Mouse (Mus musculus) erythroblast, adult 5-6 weeks (primary cell): ENCODE data around the gene Nom1. TPM values are rescaled to one million over a fixed set of nuclear protein-coding genes. Genes with fewer than 3 reads are reported as not detected.

Experiments
- ATAC-seq: replicated peaks from 2 replicates; pipeline ENCODE4 v1.8.0; 2016; ENCODE audit warnings: moderate number of reproducible peaks, mild to moderate bottlenecking, moderate TSS enrichment, inconsistent platforms; ENCODE audit not compliant: poor library complexity, low FRiP score, severe bottlenecking
- total RNA-seq, 2 experiments: library from RNA; stranded (forward) in 1 of 2; stranded (reverse) in 1 of 2; fragments of 150-400 nt in 1 of 2; fragments of 200-764, 138-1000 nt in 1 of 2; gene quantifications; 2 replicates each; pipeline versions ENCODE4 v1.2.3 to v1.2.4; 2015 to 2017; ENCODE audit warnings: low replicate concordance in 2 of 2

The Nom1 gene
- total RNA-seq, 2 experiments from 2014 or later: 0.77 to 3.0 TPM

DNA sequence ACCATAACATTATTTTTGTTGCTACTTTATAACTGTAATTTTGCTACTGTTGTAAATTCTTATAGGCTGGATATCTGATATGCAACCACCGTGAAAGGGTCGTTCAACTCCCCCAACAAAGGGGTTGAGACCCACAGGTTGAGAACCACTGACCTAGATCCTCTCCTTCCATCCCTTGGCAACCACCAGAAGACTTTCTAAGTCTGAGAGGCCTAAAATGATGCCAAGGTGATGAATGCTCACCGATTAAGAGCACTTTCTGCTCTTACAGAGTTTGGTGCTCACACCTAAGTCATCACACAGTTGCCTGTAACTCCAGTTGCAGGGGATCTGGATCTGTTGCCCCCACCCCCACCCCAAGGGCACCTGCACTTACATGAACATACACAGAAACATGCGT, 35.0 kb downstream of the Nom1 start:
- ATAC-seq: no peak

GRCm38 (mm10) chr5:29470271-29470670, 35.8 kb downstream of the Nom1 start:
- ATAC-seq: no peak

GRCm38 (mm10) chr5:29470851-29471394, 36.5 kb downstream of the Nom1 start:
- ATAC-seq: no peak

DNA sequence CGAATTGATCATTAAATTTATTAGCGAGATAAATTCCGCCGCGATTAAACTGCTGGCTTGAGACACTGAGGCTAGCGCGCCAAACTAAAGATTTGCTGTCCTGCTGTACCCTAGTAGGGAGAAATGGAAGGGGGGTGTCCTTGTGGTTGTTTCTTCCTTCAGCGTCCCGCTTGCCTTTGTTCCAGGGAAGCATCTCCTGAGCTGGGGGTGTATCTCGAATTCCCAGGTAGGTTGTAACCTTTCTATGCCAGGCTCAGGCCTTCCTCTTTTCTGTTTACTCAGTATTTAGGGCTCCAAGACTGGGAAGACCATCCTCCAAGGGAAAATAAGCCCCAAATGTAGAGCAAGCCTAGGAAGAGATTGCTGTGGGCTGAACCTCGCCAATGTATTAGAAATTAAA, 36.9 kb downstream of the Nom1 start:
- ATAC-seq: no peak

DNA sequence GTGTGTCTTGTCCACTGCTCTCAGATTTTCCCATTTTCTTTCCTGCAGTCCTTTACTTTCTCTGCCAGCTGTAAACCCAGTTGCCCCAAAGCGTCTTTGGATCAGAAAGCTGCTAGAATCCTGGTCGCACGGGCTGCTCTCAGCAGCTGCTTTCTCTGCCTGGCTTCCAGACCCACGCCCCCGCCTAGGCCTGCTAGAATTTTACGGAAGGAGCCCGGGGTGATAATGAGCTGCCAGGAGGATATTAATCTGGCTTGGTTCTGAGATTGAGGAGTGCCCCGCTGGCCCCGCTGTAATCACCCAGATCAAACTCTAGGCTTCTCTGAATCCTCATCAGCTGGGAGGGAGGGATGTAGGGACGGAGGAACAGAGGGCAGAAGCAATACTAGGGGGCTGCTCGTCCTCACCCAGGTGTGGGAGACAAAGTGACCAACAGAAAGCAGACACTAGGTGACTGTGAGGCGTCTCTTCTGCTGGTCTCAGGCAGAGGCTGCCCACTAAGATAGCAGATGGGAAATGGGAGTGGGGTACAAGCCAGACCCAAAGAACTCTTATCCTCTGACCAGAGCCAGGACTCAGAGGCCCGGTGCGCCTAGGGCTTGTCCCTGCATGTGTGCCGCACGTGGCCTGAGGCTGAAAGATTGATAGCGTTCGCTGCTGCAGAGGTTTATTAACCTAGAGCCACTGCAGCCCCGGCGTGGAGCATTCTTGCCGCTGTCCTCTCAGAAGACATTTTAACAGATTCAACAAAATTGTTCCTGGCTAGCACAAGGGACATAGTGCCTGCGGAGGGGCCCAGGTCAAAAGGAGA, 37.6 kb downstream of the Nom1 start:
- no peak for ATAC-seq

DNA sequence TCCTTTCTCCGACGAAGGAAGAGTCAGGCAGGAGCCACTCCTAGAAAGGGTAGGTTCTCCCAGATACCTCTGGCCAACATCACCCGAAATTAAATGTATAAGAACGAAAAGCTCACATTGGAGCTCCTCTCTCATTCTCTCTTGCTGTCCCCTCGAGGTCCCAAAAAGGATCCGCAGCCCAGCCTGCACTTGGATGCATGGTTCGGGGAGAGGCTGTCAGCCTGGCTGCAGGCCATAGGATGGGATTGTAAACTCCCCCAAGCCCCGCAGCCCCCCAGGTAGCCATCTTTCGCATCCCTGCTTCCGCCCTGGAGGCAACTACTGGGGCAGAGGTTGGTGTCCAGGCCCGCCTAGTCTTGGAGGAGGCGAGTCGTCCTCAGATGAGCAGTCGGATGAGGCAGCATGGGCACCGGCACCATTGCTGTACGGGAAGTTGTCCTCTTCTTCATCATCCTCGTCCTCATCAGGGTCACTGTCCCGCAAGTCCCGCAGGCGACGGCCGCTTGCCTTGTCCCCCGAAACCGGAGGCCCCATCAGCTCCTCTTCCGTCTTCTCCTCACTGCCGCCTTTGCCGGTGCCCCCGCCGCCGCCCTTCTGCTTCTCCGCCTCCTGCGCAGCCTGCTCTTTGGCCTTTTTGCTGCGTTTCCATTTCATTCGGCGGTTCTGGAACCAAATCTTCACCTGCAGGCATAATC, 39.2 kb downstream of the Nom1 start:
- ATAC-seq: no peak

GRCm38 (mm10) chr5:29474246-29474960, 39.9 kb downstream of the Nom1 start:
- no peak for ATAC-seq

GRCm38 (mm10) chr5:29475041-29475440, 40.6 kb downstream of the Nom1 start:
- ATAC-seq: no peak

- no peak for ATAC-seq
These were observed 41.1 kb downstream of the Nom1 start for GRCm38 (mm10) chr5:29475556-29475955.

GRCm38 (mm10) chr5:29476021-29476420, 41.6 kb downstream of the Nom1 start:
- no peak for ATAC-seq

DNA sequence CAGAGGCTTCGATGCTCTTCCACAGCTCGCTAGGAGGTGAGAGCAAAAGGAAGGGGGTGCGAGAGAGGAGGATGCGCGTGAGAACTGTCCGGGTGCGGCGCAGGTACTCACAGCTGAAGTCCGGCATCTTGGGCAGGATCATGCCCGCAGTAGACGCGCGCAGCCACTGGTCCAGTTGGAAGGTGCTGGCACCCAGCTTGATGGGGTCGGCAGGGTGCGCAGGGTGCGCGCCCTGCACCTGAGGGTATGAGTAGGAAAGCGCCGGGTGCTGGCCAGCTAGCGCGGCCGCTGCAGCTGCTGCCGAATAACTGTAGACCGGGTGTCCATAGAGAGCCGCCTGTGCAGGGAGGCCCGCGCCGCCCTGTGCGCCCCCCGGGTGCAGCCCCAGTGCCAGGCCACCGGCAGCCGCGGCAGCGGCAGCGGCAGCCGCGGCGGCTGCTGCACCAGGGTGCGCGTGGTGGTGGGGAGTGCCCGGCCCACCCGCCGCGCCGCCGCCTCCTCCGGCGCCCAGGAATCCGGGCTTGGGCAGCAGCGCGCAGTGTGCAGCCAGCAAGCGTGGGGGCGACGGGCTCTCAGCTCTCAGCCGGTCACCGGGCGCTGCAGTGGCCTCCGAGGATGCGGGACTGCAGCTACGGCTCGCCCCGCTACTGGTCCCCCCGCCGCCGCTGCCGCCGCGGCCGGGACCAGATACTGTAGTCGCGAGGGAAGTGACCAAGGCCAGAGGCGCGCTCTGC, 43.2 kb downstream of the Nom1 start:
- no peak for ATAC-seq

GRCm38 (mm10) chr5:29478208-29479197, 44.0 kb downstream of the Nom1 start, which contains the start of gene Mnx1:
Gene Mnx1, minus strand, starts transcription at chr5:29478470.
- no peak for ATAC-seq

DNA sequence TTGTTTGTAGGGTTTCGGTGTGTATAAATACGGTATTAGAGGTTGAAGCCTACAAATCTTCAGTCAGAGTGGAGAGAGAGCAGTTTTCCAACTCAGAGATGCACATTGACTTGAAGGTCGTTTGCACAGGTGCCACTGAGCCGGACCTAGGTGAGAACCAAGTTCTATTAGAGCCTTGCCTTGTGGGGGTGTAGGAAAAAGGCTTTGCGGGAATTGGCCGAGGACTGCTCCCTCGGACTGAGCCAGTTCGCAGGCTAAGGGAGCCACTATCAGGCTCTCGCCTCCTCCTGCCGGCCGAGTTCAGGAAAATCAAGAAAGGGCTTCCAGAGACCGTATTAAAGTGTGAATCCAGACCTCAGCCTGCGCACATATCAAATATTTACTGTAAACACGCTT, 44.7 kb downstream of the Nom1 start:
- ATAC-seq: no peak

DNA sequence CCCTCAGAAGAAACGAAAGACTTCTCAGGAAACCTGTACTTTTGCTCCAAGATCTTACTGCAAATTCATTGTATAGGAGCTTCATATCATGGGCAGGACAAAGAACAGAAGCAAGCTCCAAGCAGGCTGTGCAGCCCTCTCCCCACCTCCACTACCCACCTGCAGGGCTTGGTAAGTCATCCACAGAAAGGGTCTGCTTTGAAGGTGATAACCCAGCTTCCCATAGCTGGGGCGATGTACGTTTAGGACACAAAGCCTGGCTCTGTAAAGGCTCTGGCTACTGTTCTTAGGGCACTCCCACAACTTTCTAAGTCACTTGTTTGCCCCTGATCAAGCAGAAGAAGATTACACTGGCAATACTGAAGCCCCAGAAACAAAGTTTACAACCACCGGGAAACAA, 49.3 kb downstream of the Nom1 start:
- no peak for ATAC-seq

- ATAC-seq: no peak
These were observed 50.8 kb downstream of the Nom1 start for GRCm38 (mm10) chr5:29484965-29485940.

DNA sequence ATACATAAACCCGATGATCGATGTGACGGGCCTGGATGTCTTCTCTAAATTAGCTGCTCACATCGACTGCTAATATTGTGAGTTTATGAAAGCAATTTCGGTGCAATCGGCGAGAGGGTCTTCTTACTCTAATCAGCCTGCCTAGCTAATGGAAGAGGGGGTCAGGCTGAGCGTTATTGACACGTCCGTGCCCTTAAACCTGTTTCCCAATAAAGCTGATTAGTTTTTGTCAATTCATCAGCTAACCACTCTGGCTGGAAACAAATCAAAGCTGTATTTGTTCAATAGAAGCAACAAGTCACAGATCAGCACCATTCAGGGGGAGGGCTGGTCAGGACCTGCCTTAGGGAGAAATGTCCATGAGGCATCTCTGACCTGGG, 51.5 kb downstream of the Nom1 start:
- ATAC-seq: no peak

DNA sequence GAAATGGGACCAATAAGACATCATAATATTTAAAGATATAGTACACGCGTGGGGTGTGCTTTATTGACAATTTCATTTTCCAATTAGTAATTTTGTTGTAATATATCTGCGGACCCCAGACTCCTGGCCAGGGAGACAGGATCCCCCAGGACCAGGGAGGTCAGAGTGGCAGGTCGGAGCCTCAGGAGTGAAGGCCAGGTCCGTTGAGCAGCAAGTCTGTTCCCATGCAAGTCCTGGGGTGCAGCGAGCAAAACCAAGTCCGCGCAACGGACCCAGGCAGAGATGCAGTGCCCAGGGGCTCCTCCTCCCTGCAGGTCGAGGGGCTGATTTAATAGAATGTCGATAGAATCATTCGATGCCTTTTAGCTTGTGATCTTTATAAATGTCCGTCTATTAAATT, 52.9 kb downstream of the Nom1 start:
- ATAC-seq: no peak

- ATAC-seq: no peak
These were observed 72.5 kb downstream of the Nom1 start for GRCm38 (mm10) chr5:29507013-29507412.
